Mouse (Mus musculus) heart, postnatal 0 days (tissue): ENCODE measurements around the gene Shroom3.

Experiments used
- CTCF ChIP-seq: IDR thresholded peaks from 2 replicates; pipeline ENCODE4 v1.5.1; 2016; ENCODE audit warnings: antibody characterized with exemption, control low read depth, low read depth
- EP300 ChIP-seq: IDR thresholded peaks from 2 replicates; pipeline ENCODE4 v1.6.1; 2016; ENCODE audit warnings: antibody characterized with exemption, low read depth

GRCm38 (mm10) chr5:92804379-92804778 is 121.1 kb downstream of the Shroom3 start:
- no peak for TF ChIP-seq EP300
- TF ChIP-seq CTCF: no peak
